Mouse (Mus musculus) frontal cortex, postnatal 10 days (tissue): ENCODE measurements around the gene Vmn2r75.
"Not testable (repeated sequence)": the region's sequence is repeated elsewhere in the genome, so short reads cannot be mapped to it uniquely, and the experiment has no call there.

ENCODE experiments used
- DNase-seq, 2 experiments: peaks; one replicate each; pipeline ENCODE4 v3.0.0; 2022; ENCODE audit warnings: low spot score in 2 of 2, mixed read lengths in 1 of 2

Gene Vmn2r75

GRCm38 (mm10) chr7:86171678-86172077, at the start of gene Vmn2r75:
Gene Vmn2r75 (minus strand): TSS chr7:86171778.
- not testable (repeated sequence) for DNase-seq

- DNase-seq, result no peak
These were observed 39.8 kb upstream of the Vmn2r75 start for GRCm38 (mm10) chr7:86211345-86211744.
